Mouse (Mus musculus) G1E-ER4 (cell line): ENCODE data around the gene Ncln. TPM values are rescaled to one million over a fixed set of nuclear protein-coding genes. Genes with fewer than 3 reads are reported as not detected.

ENCODE experiments used
- GATA1 ChIP-seq: IDR thresholded peaks from one replicate; pipeline ENCODE4 v1.8.0; 2012; ENCODE audit warnings: low read length, inconsistent platforms
- polyA plus RNA-seq: library from polyadenylated mRNA; stranded (reverse); fragments of >175 nt; gene quantifications from 2 replicates; pipeline ENCODE4 v1.2.3, GENCODE M21; 2012

The Ncln gene
- polyA plus RNA-seq, 1 experiment, result 349 TPM

DNA sequence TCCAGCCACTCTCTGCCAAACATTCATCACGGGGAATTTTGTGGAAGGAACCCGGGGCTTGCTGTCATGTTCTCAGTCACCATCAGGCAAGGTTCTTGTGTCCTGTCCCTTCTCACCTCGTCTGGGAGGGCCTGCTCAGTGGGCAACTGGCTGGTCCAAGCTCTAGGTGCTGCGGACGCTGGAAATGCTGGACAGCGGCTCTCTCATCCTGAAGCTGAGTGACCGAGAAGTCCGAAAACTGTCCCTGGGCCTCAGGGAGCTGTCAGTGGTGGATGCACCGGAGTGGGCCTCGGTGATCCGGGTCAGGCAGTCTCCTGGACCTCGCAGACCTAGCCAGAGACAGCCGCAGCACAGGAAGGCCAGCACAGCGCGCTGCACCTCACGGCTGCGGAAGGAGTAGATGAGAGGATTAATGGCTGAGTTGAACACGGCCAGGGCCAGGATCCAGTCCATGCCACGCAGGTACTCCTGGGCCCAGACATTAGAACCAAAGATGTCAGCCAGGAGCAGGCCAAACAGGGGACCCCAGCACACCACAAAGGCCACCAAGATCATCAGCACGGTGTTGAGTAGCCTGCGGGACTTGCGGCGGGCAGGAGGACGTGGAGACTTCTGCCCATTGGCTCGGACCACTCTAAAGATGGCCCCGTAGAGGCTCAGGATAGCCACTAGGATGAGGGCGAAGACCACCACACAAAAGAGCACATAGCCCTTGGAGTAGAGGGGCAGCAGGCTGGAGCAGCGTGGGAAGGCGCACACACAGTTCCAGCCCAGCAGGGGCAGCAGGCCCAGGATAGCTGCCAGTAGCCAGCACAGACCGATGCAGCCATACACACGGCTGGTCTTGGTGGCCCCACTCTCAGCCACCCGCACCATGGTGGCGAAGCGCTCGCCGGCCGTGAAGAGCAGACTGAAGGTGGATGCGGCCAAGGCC is 2.4 kb upstream of the Ncln start:
- no peak for TF ChIP-seq GATA1

- TF ChIP-seq GATA1, result no peak
Measured at GRCm38 (mm10) chr10:81497401-81498270, 1.4 kb upstream of the Ncln start.

GRCm38 (mm10) chr10:81496969-81497368 is 777 bp upstream of the Ncln start:
- no peak for TF ChIP-seq GATA1

DNA sequence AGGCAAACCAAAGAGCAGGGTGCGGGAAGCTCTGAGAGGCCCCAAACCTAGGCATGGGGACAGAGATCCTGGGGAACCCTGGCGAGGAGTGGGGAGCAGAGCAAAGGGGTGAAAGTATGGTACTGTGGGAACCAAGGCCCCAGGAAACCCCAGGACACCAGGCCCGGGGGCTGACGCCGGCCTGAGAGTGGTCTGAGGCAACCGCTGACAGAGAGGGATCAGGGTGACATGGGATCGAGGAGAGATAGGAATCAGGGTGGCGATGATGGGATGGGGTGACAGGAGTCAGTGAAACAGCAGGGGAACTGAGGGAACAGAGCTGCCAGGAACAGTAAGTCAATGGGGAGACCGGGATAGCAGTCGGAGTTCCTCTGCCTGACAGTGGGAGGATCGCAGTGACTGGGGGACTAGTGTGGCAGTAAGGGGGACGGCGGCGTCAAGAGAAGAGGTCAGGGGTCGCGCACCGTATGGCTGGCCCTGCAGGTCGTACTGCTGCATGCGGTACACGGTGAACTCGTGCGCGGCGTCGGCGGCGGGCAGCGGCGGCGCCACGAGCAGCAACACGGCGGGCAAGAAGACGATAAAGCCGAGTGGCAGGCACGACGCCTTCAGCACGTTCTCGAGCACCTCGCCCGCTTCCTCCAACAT is 452 bp downstream of the Ncln start:
- TF ChIP-seq GATA1, result no peak

DNA sequence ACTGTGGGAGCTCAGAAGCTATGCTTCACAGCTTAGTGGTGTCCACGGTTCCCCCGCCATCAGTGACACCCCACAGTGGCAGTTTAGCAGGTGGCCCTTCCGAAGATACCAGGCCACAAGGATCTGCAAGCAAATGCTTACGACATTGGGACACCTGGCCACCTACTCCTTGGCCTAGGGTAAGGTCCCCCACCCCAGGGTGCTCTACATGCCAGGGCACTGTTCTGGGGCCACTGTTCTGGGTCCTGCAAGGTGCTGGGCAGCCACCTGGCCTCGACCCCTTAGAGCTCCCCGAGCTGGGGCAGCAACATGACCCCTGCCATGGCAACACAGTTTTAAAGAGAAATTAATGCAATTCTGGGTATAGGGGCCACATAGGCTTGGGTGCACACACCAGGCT is 1.0 kb downstream of the Ncln start:
- no peak for TF ChIP-seq GATA1

- no peak for TF ChIP-seq GATA1
Measured at GRCm38 (mm10) chr10:81494260-81495041, 1.7 kb downstream of the Ncln start.

GRCm38 (mm10) chr10:81493601-81494220 is 2.5 kb downstream of the Ncln start:
- TF ChIP-seq GATA1, result no peak

DNA sequence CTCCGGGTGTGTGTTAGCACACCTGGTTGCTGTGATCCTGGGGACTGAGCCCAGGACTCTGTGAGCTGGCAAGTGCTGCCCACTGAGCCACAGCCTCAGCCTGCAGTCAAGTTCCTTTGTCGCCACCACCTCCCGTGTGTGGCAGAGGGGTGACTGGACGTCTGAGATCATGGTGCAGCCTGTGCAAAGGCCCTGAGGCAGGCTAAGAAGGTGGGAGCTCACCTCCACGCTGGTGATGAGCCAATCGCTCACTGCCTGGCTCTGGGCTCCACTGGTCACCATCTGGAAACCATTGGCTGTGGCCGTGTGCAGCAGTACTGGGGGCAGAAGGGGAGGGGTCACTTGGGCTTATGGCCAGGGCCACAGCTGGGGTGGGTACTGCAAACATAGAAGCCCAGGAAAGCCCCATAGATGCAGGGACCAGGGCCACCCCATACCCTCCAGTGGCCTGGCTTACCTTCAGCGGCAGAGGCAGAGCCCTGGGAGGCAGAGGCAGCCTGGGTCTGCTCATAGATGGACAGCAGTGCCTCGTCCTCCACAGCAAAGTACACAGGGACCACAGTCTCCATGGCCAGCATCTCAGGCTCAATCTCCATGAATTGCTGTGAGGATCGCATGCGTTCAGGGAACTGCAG is 3.5 kb downstream of the Ncln start:
- TF ChIP-seq GATA1, result no peak

GRCm38 (mm10) chr10:81491018-81491417 is 5.2 kb downstream of the Ncln start:
- no peak for TF ChIP-seq GATA1

DNA sequence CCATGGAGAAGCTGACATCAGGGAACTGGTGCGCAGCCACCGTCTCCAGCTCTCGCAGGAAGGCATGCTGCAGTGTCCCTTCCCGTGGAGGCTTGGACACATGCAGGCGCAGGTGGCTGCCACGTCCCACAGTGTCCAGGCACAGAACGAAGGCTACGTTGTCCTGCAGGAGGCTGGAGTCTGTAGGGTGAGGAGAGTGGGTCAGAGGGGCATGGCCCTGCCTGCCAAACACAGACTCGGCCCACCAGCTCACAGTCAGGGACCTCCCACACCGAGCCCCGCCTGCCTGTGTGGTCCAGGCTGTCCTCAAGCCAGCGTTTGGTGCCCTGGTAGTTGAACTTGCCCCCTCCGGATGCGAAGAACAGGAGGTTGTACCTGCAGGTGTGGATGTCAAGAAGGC is 6.3 kb downstream of the Ncln start:
- no peak for TF ChIP-seq GATA1

DNA sequence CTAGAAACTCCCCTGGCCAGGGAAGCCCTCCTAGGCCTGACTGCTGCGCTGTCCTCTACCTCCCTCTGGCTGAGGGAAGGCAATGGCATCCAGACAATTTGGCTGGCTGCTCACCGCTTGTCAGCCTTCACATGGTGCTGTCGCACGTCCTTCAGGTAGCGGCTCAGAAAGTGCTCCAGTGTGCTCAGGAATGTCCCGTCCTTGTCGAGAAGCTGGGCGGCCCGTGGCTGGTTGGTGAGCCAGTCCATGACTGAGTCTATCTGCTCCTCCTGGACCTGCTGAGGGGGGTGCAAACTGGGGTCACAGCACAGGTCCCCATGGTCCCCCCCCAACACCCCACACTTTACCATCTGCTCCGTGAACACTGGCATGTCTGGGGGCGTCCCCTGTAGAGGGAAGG is 8.1 kb downstream of the Ncln start:
- no peak for TF ChIP-seq GATA1

GRCm38 (mm10) chr10:81486496-81486895 is 9.7 kb downstream of the Ncln start:
- no peak for TF ChIP-seq GATA1

GRCm38 (mm10) chr10:81485479-81486018 is 10.6 kb downstream of the Ncln start:
- TF ChIP-seq GATA1, result no peak

DNA sequence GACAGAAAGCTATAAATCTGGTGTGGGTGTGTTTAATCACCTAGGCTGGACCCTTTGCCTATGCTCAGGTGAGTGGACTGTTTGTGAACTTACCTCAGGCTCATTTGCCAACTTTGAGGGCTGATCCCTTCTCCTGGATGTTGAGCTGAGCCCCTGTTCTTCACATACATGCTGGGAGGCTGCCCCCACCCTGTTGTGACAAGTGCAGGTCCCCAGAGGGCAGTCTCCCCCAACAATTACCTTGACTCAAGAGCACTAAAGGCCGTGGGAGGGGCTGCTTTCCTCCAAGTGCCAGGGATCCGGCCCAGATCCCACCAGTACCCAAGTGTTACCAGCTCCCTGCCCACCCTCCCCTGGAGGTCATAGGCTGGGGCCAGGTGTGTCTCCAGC is 11.1 kb downstream of the Ncln start:
- TF ChIP-seq GATA1, result no peak
